Mouse (Mus musculus) cortical plate, adult 2 months (tissue): ENCODE measurements around the gene Zbtb18. TPM values are rescaled to one million over a fixed set of nuclear protein-coding genes. Genes with fewer than 3 reads are reported as not detected.
A peak's percentile ranks its signal among the peaks of the same experiment; 100 is the strongest.
"Not testable (repeated sequence)": the region's sequence is repeated elsewhere in the genome, so short reads cannot be mapped to it uniquely, and the experiment has no call there.

Experiments
- H3K27ac ChIP-seq: fragments of 200-500 bp; 2 replicates; pipeline ENCODE4 v1.5.1; 2012; ENCODE audit warnings: low read length, control low read depth, inconsistent platforms; ENCODE audit not compliant: insufficient read depth
- H3K4me1 ChIP-seq: fragments of 200-500 bp; 2 replicates; pipeline ENCODE4 v1.6.1; 2011; ENCODE audit warnings: low read length; ENCODE audit not compliant: control insufficient read depth, insufficient read depth
- H3K4me3 ChIP-seq: fragments of 200-500 bp; 2 replicates; pipeline ENCODE4 v1.5.1; 2011; ENCODE audit warnings: mild to moderate bottlenecking, low read length, control low read depth; ENCODE audit not compliant: insufficient read depth
- CTCF ChIP-seq: fragments of 200-500 bp; IDR thresholded peaks from 2 replicates; pipeline ENCODE4 v1.5.1; 2011; ENCODE audit warnings: mild to moderate bottlenecking, control low read depth, low read length; ENCODE audit not compliant: insufficient read depth; ENCODE audit errors: extremely low read depth
- POLR2A ChIP-seq: fragments of 200-500 bp; IDR thresholded peaks from 2 replicates; pipeline ENCODE4 v1.6.1; 2011; ENCODE audit warnings: mild to moderate bottlenecking, low read length, control low read depth; ENCODE audit not compliant: insufficient read depth; ENCODE audit errors: extremely low read depth
- polyA plus RNA-seq: library from polyadenylated mRNA; depleted of rRNA; stranded (reverse); fragments of >200 nt; gene quantifications from 2 replicates; pipeline ENCODE4 v1.2.3, GENCODE M21; 2012

Gene Zbtb18
- polyA plus RNA-seq, 1 experiment: 105 TPM

DNA sequence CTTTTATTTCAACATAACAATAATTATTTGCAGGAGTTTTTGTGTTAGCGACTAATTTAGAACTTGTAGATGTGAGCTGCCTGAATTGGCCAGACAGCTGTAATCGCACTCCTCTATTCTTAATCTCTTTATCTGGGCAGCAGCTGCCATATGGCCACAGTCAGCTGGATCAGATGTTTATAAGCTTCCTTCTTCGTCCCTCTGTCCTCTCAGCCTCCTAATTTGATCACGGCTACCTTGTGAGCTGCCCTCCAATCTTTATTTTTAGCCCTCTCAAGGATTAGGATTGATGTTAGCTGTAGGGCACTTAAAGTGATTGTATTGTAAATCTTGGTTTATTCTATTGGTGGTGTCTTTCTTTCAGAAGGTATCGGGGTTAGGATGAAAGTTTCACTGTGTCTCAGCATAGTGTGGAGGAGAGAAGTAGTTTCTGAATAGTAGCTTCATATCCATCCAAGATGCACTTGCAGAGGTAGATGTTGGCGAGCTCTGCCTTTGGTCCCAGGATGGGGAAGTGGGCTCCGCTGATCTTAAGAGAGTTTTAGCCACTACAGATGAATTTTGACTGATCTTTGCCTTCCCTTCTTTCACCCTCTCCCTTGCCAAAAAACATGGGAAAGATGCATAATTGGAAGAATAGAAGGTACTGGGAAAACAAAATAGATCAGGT is 3.4 kb downstream of the Zbtb18 start:
- Histone ChIP-seq H3K4me1 (peaks cover 3% of the 10 kb centered on the region; the same call in 1 of the 2 replicates), H3K4me3 (peak overlapping the region; percentile 96), H3K27ac (peak overlapping the region; percentile 79)
- TF ChIP-seq POLR2A (no peak), CTCF (no peak)

- Histone ChIP-seq H3K27ac (peak overlapping the region; percentile 54), H3K4me1 (peaks cover 2% of the 10 kb centered on the region; the same call in 1 of the 2 replicates), H3K4me3 (peak overlapping the region; percentile 32)
- TF ChIP-seq POLR2A: 0 out of 2 replicates have a peak, but pooled peaks have one; percentile 22
- TF ChIP-seq CTCF: no peak
Measured at GRCm38 (mm10) chr1:177447086-177447485, 4.9 kb downstream of the Zbtb18 start.

- Histone ChIP-seq H3K27ac (peak overlapping the region; percentile 54), H3K4me3 (peak overlapping the region; percentile 32), H3K4me1 (peaks cover 2% of the 10 kb centered on the region; the same call in 1 of the 2 replicates)
- TF ChIP-seq CTCF (no peak), POLR2A (no peak)
Measured at GRCm38 (mm10) chr1:177447541-177448111, 5.5 kb downstream of the Zbtb18 start.

DNA sequence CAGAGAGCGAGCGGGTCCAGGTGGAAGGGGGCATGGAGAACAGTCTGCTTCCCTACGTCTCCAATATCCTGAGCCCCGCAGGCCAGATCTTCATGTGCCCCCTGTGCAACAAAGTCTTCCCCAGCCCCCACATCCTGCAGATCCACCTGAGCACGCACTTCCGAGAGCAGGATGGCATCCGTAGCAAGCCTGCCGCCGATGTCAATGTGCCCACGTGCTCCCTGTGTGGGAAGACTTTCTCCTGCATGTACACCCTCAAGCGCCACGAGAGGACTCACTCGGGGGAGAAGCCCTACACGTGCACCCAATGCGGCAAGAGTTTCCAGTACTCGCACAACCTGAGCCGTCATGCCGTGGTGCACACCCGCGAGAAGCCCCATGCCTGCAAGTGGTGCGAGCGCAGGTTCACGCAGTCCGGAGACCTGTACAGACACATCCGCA is 6.0 kb downstream of the Zbtb18 start:
- peaks cover 2% of the 10 kb centered on the region; the same call in 1 of the 2 replicates for H3K4me1 ChIP-seq
- H3K27ac ChIP-seq: peak overlapping the region; percentile 54
- H3K4me3 ChIP-seq: peak overlapping the region; percentile 32
- 0 out of 2 replicates have a peak, but pooled peaks have one; percentile 27 for TF ChIP-seq POLR2A
- TF ChIP-seq CTCF: no peak

- TF ChIP-seq CTCF (no peak), POLR2A (no peak)
- Histone ChIP-seq H3K4me3 (peak overlapping the region; percentile 32; the same call in 1 of the 2 replicates), H3K4me1 (peaks cover 2% of the 10 kb centered on the region; the same call in 1 of the 2 replicates), H3K27ac (no peak overlapping the region)
Measured at GRCm38 (mm10) chr1:177448921-177449320, 6.8 kb downstream of the Zbtb18 start.

GRCm38 (mm10) chr1:177449857-177450256 is 7.7 kb downstream of the Zbtb18 start:
- peak overlapping the region; percentile 41; the same call in 1 of the 2 replicates for H3K4me3 ChIP-seq
- H3K27ac ChIP-seq: not testable (repeated sequence)

DNA sequence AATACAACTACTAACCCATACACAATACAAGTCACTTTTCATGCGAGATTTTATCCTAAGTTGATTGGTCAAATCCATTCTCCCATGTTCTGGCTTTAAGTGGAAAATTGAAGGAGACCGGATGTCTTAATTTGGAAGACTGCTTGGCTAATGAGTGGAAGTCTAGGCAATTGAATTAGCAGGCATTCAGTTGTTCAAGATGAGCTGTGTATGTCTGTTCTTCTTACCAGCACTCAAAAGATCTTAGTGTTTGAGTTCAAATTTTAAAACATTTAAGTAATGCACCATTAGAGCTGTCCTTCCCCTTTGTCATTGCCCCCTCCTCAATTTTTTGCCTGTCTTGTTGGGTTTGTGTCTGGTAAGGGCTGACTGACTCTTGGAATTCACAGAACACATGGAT is 8.9 kb downstream of the Zbtb18 start:
- TF ChIP-seq POLR2A (no peak), CTCF (no peak)
- Histone ChIP-seq H3K4me3 (no peak overlapping the region), H3K4me1 (peaks cover 2% of the 10 kb centered on the region; the same call in 1 of the 2 replicates), H3K27ac (no peak overlapping the region)

More at GRCm38 (mm10) chr1:177449857-177450256, 7.7 kb downstream of the Zbtb18 start:
- not testable (repeated sequence) for H3K4me1 ChIP-seq

- peak overlapping the region; percentile 85; the same call in 1 of the 2 replicates for H3K27ac ChIP-seq
- peaks cover 2% of the 10 kb centered on the region; the same call in 1 of the 2 replicates for H3K4me1 ChIP-seq
- TF ChIP-seq CTCF (no peak), POLR2A (no peak)
- no peak overlapping the region for H3K4me3 ChIP-seq
Measured at GRCm38 (mm10) chr1:177451991-177452431, 9.9 kb downstream of the Zbtb18 start.

DNA sequence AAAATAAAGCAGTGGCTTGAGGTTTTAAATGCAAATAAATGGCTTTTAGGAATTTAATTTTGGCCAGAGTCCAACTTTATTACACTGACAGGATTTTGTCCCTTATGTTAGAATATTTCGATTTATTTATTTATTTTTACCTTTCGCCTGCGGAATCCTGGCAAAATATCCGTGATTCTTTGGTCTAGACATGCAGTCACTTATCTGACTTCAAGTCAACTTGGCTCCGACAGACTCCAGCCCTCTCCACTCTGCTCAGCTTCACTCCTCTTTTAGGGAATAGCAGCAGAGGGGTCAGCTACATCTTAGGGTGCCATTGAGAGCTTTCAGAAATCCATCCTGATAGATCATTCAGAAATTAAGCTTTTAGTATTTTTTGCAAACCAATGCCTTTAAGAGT is 10.8 kb downstream of the Zbtb18 start:
- H3K4me3 ChIP-seq: no peak overlapping the region
- peak overlapping the region; percentile 83 for H3K27ac ChIP-seq
- TF ChIP-seq CTCF (no peak), POLR2A (no peak)
- no peaks in the 10 kb centered on the region; the same call in 1 of the 2 replicates for H3K4me1 ChIP-seq

DNA sequence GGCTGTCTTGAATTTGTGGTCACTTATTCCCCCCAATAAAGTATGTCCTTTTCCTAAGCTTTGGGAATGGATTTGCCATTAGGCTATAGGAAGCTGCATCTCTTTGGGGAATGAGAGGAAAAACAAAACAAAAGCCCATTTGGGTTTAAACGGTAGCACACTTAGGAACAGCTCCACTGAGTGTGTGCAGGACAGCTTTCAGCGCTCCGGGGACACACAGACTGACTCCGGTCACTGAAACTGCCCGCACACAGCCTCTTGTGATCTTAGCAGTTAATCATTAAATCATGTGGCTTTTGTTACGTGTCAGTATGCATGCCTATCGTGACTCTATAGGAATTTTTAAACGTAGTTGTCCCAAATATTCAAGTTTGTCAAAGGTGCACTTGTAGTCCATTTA is 11.7 kb downstream of the Zbtb18 start:
- H3K27ac ChIP-seq: no peak overlapping the region
- no peak overlapping the region for H3K4me3 ChIP-seq
- no peaks in the 10 kb centered on the region; the same call in 1 of the 2 replicates for H3K4me1 ChIP-seq
- TF ChIP-seq CTCF: no peak
